Mouse (Mus musculus) embryonic fibroblast, embryonic 13.5 days (primary cell): ENCODE results near the gene Gas8.
"Not testable (repeated sequence)": the region's sequence is repeated elsewhere in the genome, so short reads cannot be mapped to it uniquely, and the experiment has no call there.

Experiments used
- CTCF ChIP-seq: IDR thresholded peaks from 2 replicates; pipeline ENCODE4 v1.5.1; 2011; ENCODE audit warnings: mild to moderate bottlenecking, control low read depth, low read length, moderate library complexity, borderline replicate concordance; ENCODE audit not compliant: insufficient read depth
- POLR2A ChIP-seq: IDR thresholded peaks from 2 replicates; pipeline ENCODE4 v1.6.1; 2011; ENCODE audit warnings: low read depth, mild to moderate bottlenecking, control low read depth, low read length, moderate library complexity

DNA sequence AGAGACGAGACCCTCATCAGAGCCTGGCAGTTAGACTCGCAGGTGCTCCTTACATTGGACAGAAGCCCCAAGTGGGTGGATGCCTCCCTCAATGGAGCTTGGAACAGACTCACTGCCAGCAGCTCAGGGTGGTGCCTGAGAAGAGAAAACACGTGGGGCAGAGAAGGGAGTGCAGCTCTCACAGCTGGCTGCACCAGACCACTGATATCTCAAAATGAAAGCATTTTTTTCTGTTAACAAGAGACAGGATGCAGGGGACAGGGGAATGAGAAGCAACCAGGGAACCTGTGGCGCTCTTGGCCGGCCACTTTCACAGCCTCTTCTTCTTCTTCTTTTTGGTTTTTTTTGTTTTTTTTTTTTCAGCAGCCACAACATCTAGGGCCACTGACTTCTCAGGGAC lies 44.1 kb upstream of the Gas8 start:
- TF ChIP-seq POLR2A, CTCF: not testable (repeated sequence)
